ENCODE assay signal across 17 mouse cellular contexts in the genomic region with DNA sequence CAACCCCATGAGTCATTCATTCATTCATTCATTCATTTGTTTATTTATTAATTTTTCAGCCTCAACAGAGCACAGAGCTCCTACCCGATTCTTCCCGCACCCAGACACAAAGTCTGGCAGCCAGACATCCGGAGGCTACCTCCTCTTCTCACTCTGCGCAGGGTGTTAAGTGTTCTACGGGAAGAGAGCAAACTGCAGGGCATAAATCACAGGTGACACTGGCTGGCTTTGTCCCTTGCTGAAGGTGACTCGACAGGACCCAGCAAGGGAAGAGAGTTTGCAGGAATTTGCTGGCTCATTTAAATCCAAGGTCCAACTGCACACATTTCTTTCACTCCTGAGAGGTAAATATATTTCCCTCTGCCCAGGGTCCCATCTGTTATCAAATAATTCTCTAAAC. TPM values are rescaled to one million over a fixed set of nuclear protein-coding genes. Genes with fewer than 3 reads are reported as not detected.
A peak's percentile ranks its signal among the peaks of the same experiment; 100 is the strongest.
DNase-seq lines count a peak whose midpoint lies in the region; ATAC-seq and TF ChIP-seq lines count a peak whose summit lies in the region.
"Had no signal": no experiment of that assay in that cellular context is flagged by ENCODE, and none has a peak within 500 bp of the region (broad histone marks: within the 10 kb centered on the region; RNA-seq: fewer than 3 reads in every experiment).

No protein-coding gene starts in this region.

- peak overlapping the region; percentile 91 for H3K27ac ChIP-seq in gastrocnemius, adult 2 months
- H3K27ac ChIP-seq in kidney, adult 2 months (ENCODE audit: insufficient read depth, low read depth, low read length) = peak overlapping the region; percentile 73; the same call in 1 of the 2 replicates
- no peak overlapping the region; the same call in 1 of the 2 replicates for H3K27ac ChIP-seq in kidney, embryonic 16.5 days (ENCODE audit: low read length)
- H3K27ac ChIP-seq in kidney, postnatal 0 days = no peak overlapping the region
- H3K27ac ChIP-seq in liver, postnatal 0 days (ENCODE audit: low read depth) = no peak overlapping the region
- H3K27ac ChIP-seq: hindbrain, embryonic 15.5 days; limb, embryonic 15.5 days; lung, embryonic 15.5 days; midbrain, embryonic 12.5 days had no signal

- no peak for TF ChIP-seq EP300 in liver, postnatal 0 days (IDR thresholded peaks at IDR 0.05; ENCODE audit: low read depth)

- TF ChIP-seq CTCF in gastrocnemius, adult 2 months (IDR thresholded peaks at IDR 0.05) = no peak
- TF ChIP-seq CTCF in kidney, adult 2 months (conservative IDR thresholded peaks at IDR 0.05; ENCODE audit: insufficient read depth, insufficient read length, low read depth, low read length) = no peak
- no peak for TF ChIP-seq CTCF in kidney, postnatal 0 days (IDR thresholded peaks at IDR 0.05; ENCODE audit: low read depth)
- TF ChIP-seq CTCF in liver, postnatal 0 days (IDR thresholded peaks at IDR 0.05; ENCODE audit: low read depth) = no peak

- no peaks in the 10 kb centered on the region for H3K27me3 ChIP-seq in kidney, adult 2 months (replicated peaks; ENCODE audit: control insufficient read depth, insufficient read depth, low read length)
- H3K27me3 ChIP-seq in kidney, embryonic 16.5 days (ENCODE audit: insufficient read depth, low read length) = no peaks in the 10 kb centered on the region
- no peaks in the 10 kb centered on the region for H3K27me3 ChIP-seq in kidney, postnatal 0 days (ENCODE audit: insufficient read depth, low read length)
- no peaks in the 10 kb centered on the region for H3K27me3 ChIP-seq in liver, postnatal 0 days (ENCODE audit: insufficient read depth, low read length)
- H3K27me3 ChIP-seq: hindbrain, embryonic 15.5 days; limb, embryonic 15.5 days; lung, embryonic 15.5 days; midbrain, embryonic 12.5 days had no signal

- WGBS in kidney, adult 2 months = 18% methylated on average over 6 of the region's 6 CpGs
- WGBS in kidney, embryonic 16.5 days = 3% methylated on average over 6 of the region's 6 CpGs
- 11% methylated on average over 6 of the region's 6 CpGs for WGBS in kidney, postnatal 0 days
- 30% methylated on average over 6 of the region's 6 CpGs for WGBS in liver, postnatal 0 days (ENCODE audit: insufficient replicate concordance)

- no peak for TF ChIP-seq POLR2A in kidney, adult 2 months (IDR thresholded peaks at IDR 0.05; ENCODE audit: low read depth, low read length)

- H3K9me3 ChIP-seq in kidney, embryonic 16.5 days (ENCODE audit: low read length) = no peaks in the 10 kb centered on the region
- H3K9me3 ChIP-seq in kidney, postnatal 0 days (replicated peaks; ENCODE audit: low read length) = no peaks in the 10 kb centered on the region
- no peaks in the 10 kb centered on the region for H3K9me3 ChIP-seq in liver, postnatal 0 days (ENCODE audit: low read length)
- H3K9me3 ChIP-seq: hindbrain, embryonic 15.5 days; limb, embryonic 15.5 days; lung, embryonic 15.5 days; midbrain, embryonic 12.5 days had no signal

- intact Hi-C loops in gastrocnemius, adult 2 months (cut with DNase I) = no loop called here
- intact Hi-C loops in gastrocnemius, postnatal 36 days (cut with DNase I) = loop anchor here (5.0 kb wide), 1 partner anchor 33 kb away; a partner anchor contains a TSS

- H3K4me2 ChIP-seq in kidney, embryonic 16.5 days (replicated peaks; ENCODE audit: low read depth, low read length) = no peak overlapping the region
- H3K4me2 ChIP-seq in kidney, postnatal 0 days (ENCODE audit: low read length) = no peak overlapping the region
- H3K4me2 ChIP-seq in liver, postnatal 0 days (ENCODE audit: low read depth, low read length) = no peak overlapping the region
- H3K4me2 ChIP-seq: hindbrain, embryonic 15.5 days; limb, embryonic 15.5 days; lung, embryonic 15.5 days; midbrain, embryonic 12.5 days had no signal

- no peak for ATAC-seq in kidney, embryonic 16.5 days (ENCODE audit: low FRiP score, low TSS enrichment)
- peak; percentile 65; the same call in 1 of the 2 replicates for ATAC-seq in kidney, postnatal 0 days (replicated peaks; ENCODE audit: low FRiP score, low read depth)
- ATAC-seq in liver, postnatal 0 days = no peak

- no peak overlapping the region for H3K9ac ChIP-seq in kidney, embryonic 16.5 days (replicated peaks; ENCODE audit: low read length)
- no peak overlapping the region for H3K9ac ChIP-seq in kidney, postnatal 0 days (ENCODE audit: low read depth, low read length)
- H3K9ac ChIP-seq in liver, postnatal 0 days (replicated peaks) = no peak overlapping the region
- H3K9ac ChIP-seq: hindbrain, embryonic 15.5 days; limb, embryonic 15.5 days; lung, embryonic 15.5 days; midbrain, embryonic 12.5 days had no signal

- no peaks in the 10 kb centered on the region for H3K36me3 ChIP-seq in kidney, adult 2 months (ENCODE audit: control insufficient read depth, insufficient read depth, low read length)
- no peaks in the 10 kb centered on the region for H3K36me3 ChIP-seq in kidney, embryonic 16.5 days (ENCODE audit: insufficient read depth, low read length)
- no peaks in the 10 kb centered on the region for H3K36me3 ChIP-seq in kidney, postnatal 0 days (ENCODE audit: insufficient read depth, low read length)
- H3K36me3 ChIP-seq in liver, postnatal 0 days (replicated peaks; ENCODE audit: insufficient read depth, low read length) = no peaks in the 10 kb centered on the region
- H3K36me3 ChIP-seq: hindbrain, embryonic 15.5 days; limb, embryonic 15.5 days; lung, embryonic 15.5 days; midbrain, embryonic 12.5 days had no signal

- DNase-seq in gastrocnemius, adult 2 months = peak; percentile 62
- no peak for DNase-seq in gastrocnemius, postnatal 36 days
- peak; percentile 49 for DNase-seq in kidney, adult 2 months
- DNase-seq in kidney, postnatal 0 days (ENCODE audit: low spot score) = peak; percentile 59
- peak; percentile 61 for DNase-seq in skeletal muscle tissue, adult 2 months (ENCODE audit: low read depth, low spot score)
- DNase-seq in liver, postnatal 0 days = no peak
- no peak for DNase-seq in adrenal gland, postnatal 14 days
- DNase-seq: adrenal gland, postnatal 10 days; retina, postnatal 1 day had no signal

- peaks cover 17% of the 10 kb centered on the region for H3K4me1 ChIP-seq in kidney, adult 2 months (ENCODE audit: control insufficient read depth, insufficient read depth, low read length)
- peaks cover 11% of the 10 kb centered on the region for H3K4me1 ChIP-seq in kidney, embryonic 16.5 days (ENCODE audit: insufficient read depth, low read length)
- peaks cover 5% of the 10 kb centered on the region for H3K4me1 ChIP-seq in kidney, postnatal 0 days (replicated peaks; ENCODE audit: insufficient read depth, low read length)
- H3K4me1 ChIP-seq in liver, postnatal 0 days (ENCODE audit: insufficient read depth) = peaks cover 12% of the 10 kb centered on the region; the same call in 1 of the 2 replicates

- peak overlapping the region; percentile 64 for H3K4me3 ChIP-seq in gastrocnemius, adult 2 months
- H3K4me3 ChIP-seq in kidney, adult 2 months (ENCODE audit: insufficient read depth, low read depth, low read length) = no peak overlapping the region
- no peak overlapping the region for H3K4me3 ChIP-seq in kidney, embryonic 16.5 days (ENCODE audit: low read length)
- no peak overlapping the region for H3K4me3 ChIP-seq in kidney, postnatal 0 days (replicated peaks; ENCODE audit: low read depth, low read length)
- no peak overlapping the region for H3K4me3 ChIP-seq in liver, postnatal 0 days (ENCODE audit: low read depth, low read length)
- H3K4me3 ChIP-seq: hindbrain, embryonic 15.5 days; limb, embryonic 15.5 days; lung, embryonic 15.5 days; midbrain, embryonic 12.5 days had no signal

RNA-seq across cellular contexts. Expression of a gene that starts 9.8 kb away (rescaled TPM):
- total RNA-seq in gastrocnemius, adult 2 months (2021) = 10 to 100 TPM; 48.1 to 49.5 TPM
- total RNA-seq in gastrocnemius, postnatal 36 days (2021) = 10 to 100 TPM; 42.5 to 43.2 TPM
- 30.4 and 31.8 TPM in 2 replicates for polyA plus RNA-seq in kidney, adult 2 months (2012; rRNA removed)
- polyA plus RNA-seq in kidney, embryonic 16.5 days (2015; fragmentation: Nextera tagmentation; extraction: Ambion mirVana) = 27.1 and 27.4 TPM in 2 replicates
- polyA plus RNA-seq in kidney, postnatal 0 days (2015; fragmentation: Nextera tagmentation; extraction: Ambion mirVana) = 18.1 and 19.6 TPM in 2 replicates
- polyA plus RNA-seq in liver, postnatal 0 days (2015; fragmentation: Nextera tagmentation; extraction: Ambion mirVana) = 10.3 and 11.2 TPM in 2 replicates
- total RNA-seq in adrenal gland, postnatal 14 days (2021) = 49.8 and 53.9 TPM in 2 replicates

RNA-seq across cellular contexts. Expression of a gene that starts 15.4 kb away (rescaled TPM):
- not detected for total RNA-seq in gastrocnemius, adult 2 months (2021)
- not detected for total RNA-seq in gastrocnemius, postnatal 36 days (2021)
- not detected in 2 replicates for polyA plus RNA-seq in kidney, adult 2 months (2012; rRNA removed)
- not detected in 2 replicates for polyA plus RNA-seq in kidney, embryonic 16.5 days (2015; fragmentation: Nextera tagmentation; extraction: Ambion mirVana)
- polyA plus RNA-seq in kidney, postnatal 0 days (2015; fragmentation: Nextera tagmentation; extraction: Ambion mirVana) = not detected in 2 replicates
- polyA plus RNA-seq in liver, postnatal 0 days (2015; fragmentation: Nextera tagmentation; extraction: Ambion mirVana) = not detected in 2 replicates
- not detected in 2 replicates for total RNA-seq in adrenal gland, postnatal 14 days (2021)
- total RNA-seq: adrenal gland, postnatal 10 days; granulocyte monocyte progenitor cell, adult 5-6 weeks; layer of hippocampus, postnatal 10 days had no signal
- polyA plus RNA-seq: hindbrain, embryonic 15.5 days; limb, embryonic 15.5 days; lung, embryonic 15.5 days; midbrain, embryonic 12.5 days; spleen, adult 2 months had no signal

RNA-seq across cellular contexts. Expression of a gene that starts 33.1 kb away (rescaled TPM):
- total RNA-seq in gastrocnemius, adult 2 months (2021) = 10 to 100 TPM; 14.4 to 16.7 TPM
- total RNA-seq in gastrocnemius, postnatal 36 days (2021) = 10 to 100 TPM; 13.3 to 16.1 TPM
- polyA plus RNA-seq in kidney, adult 2 months (2012; rRNA removed) = 17.7 and 18.0 TPM in 2 replicates
- 33.4 and 36.0 TPM in 2 replicates for polyA plus RNA-seq in kidney, embryonic 16.5 days (2015; fragmentation: Nextera tagmentation; extraction: Ambion mirVana)
- 23.2 and 23.9 TPM in 2 replicates for polyA plus RNA-seq in kidney, postnatal 0 days (2015; fragmentation: Nextera tagmentation; extraction: Ambion mirVana)
- polyA plus RNA-seq in liver, postnatal 0 days (2015; fragmentation: Nextera tagmentation; extraction: Ambion mirVana) = 9.5 and 9.7 TPM in 2 replicates
- 31.3 and 36.4 TPM in 2 replicates for total RNA-seq in adrenal gland, postnatal 14 days (2021)

Comparison
In these comparisons a context has a peak if more than half of its experiments do, and no peak if none do; other contexts are left out.
1. DNase-seq: peak in gastrocnemius, adult 2 months (single experiment), kidney, adult 2 months (single experiment), kidney, postnatal 0 days (single experiment) and skeletal muscle tissue, adult 2 months (single experiment); none in gastrocnemius, postnatal 36 days (0 of 2), liver, postnatal 0 days (single experiment) and adrenal gland, postnatal 14 days (single experiment).
2. H3K27ac ChIP-seq: peak in gastrocnemius, adult 2 months (single experiment) and kidney, adult 2 months (single experiment); none in kidney, embryonic 16.5 days (single experiment), kidney, postnatal 0 days (single experiment) and liver, postnatal 0 days (single experiment).